Mouse (Mus musculus): Measurements from ENCODE around the gene Clip4. TPM values are rescaled to one million over a fixed set of nuclear protein-coding genes. Genes with fewer than 3 reads are reported as not detected.
A peak's percentile ranks its signal among the peaks of the same experiment; 100 is the strongest.

The Clip4 gene
- polyA plus RNA-seq, 1 experiment from 2014 or later = 35.4 TPM

DNA sequence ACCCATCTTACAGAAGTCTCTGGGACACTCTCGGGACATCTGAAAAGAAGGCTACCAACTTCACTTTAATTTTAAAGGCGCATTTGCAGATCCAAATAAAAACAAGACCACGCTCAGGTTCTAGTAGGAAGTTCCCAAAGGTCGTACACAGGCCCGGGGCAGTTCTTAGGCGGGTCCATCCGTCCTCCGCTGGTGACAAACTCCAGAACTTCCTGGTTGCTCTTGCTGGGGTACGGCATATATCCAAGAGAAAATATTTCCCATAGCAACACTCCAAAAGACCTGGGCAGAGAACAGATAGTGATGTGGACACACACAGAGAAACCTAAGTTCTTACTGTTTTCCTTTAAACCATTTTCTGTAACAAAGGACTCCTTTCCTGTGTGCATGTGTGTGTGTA lies 106.5 kb downstream of the Clip4 start:
- H3K9ac ChIP-seq = no peak overlapping the region
- no peak; the same call in 1 of the 2 replicates for ATAC-seq (replicated peaks; ENCODE audit: insufficient number of reproducible peaks, insufficient read depth, low FRiP score, low read depth)

GRCm38 (mm10) chr17:71875492-71875891 lies 107.2 kb downstream of the Clip4 start:
- ATAC-seq (replicated peaks; ENCODE audit: insufficient number of reproducible peaks, insufficient read depth, low FRiP score, low read depth) = no peak
- H3K4me3 ChIP-seq = no peak overlapping the region
- H3K27me3 ChIP-seq = no peaks in the 10 kb centered on the region
- no peak overlapping the region for H3K9ac ChIP-seq
- H3K36me3 ChIP-seq = no peaks in the 10 kb centered on the region
- H3K4me1 ChIP-seq (replicated peaks) = no peaks in the 10 kb centered on the region
- WGBS = 63% methylated on average over 7 of the region's 7 CpGs
- peak overlapping the region; percentile 17; the same call in 1 of the 2 replicates for H3K27ac ChIP-seq
- H3K4me2 ChIP-seq = no peak overlapping the region
- H3K9me3 ChIP-seq (replicated peaks) = no peaks in the 10 kb centered on the region

More for the DNA sequence above, 106.5 kb downstream of the Clip4 start:
- 64% methylated on average over 9 of the region's 9 CpGs for WGBS
- Histone ChIP-seq H3K4me2 (no peak overlapping the region), H3K4me1 (replicated peaks) (peaks cover 1% of the 10 kb centered on the region; the same call in 1 of the 2 replicates), H3K36me3 (no peaks in the 10 kb centered on the region), H3K4me3 (no peak overlapping the region), H3K27ac (no peak overlapping the region), H3K27me3 (no peaks in the 10 kb centered on the region), H3K9me3 (replicated peaks) (no peaks in the 10 kb centered on the region)

DNA sequence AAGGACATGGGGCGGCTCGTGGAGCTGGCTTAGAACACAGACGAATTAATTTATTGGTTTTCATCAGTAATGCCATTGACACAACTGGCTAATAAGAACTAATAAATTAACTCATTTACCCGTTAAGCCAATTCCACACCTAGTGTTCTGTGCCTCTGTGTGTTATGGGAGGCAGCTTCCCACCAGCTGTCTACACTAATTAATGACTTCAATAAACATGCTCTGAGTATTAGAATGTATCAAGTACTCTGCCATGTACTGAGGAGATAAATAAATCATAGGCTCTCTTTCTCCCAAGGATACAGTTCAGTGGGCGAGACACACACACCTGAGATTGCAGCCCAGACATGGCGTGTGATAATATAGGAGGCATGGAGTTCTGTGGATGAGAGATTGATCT lies 113.1 kb downstream of the Clip4 start:
- Histone ChIP-seq H3K4me3 (no peak overlapping the region), H3K9ac (no peak overlapping the region), H3K9me3 (replicated peaks) (no peaks in the 10 kb centered on the region), H3K4me2 (no peak overlapping the region), H3K4me1 (replicated peaks) (no peaks in the 10 kb centered on the region), H3K27ac (no peak overlapping the region), H3K27me3 (no peaks in the 10 kb centered on the region), H3K36me3 (no peaks in the 10 kb centered on the region)
- 88% methylated on average over 6 of the region's 6 CpGs for WGBS
- no peak for ATAC-seq (replicated peaks; ENCODE audit: insufficient number of reproducible peaks, insufficient read depth, low FRiP score, low read depth)

DNA sequence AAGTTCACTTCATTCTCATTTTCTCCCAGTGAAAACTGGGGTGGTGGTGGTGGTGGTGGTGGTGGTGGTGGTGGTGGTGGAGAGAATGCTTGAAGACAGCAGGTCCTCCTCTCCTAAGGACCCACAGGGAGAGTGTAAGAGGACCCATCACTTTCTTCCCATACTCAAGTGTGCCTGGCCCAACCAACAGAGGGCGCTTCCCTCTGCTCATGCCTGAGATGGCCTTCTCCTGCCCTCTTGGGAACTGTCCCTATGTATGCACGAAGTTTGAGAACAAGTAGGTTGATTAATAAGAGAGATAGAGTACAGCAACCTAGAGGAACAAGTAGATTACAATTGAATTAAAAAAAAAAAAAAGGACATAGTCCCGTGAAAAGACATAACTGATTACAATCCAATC lies 140.8 kb downstream of the Clip4 start:
- no peak overlapping the region for H3K27ac ChIP-seq
- H3K4me3 ChIP-seq = no peak overlapping the region
- H3K9me3 ChIP-seq (replicated peaks) = no peaks in the 10 kb centered on the region
- no peak for ATAC-seq (replicated peaks; ENCODE audit: insufficient number of reproducible peaks, insufficient read depth, low FRiP score, low read depth)
- H3K27me3 ChIP-seq = no peaks in the 10 kb centered on the region
- WGBS = 43% methylated on average over 3 of the region's 3 CpGs
- no peaks in the 10 kb centered on the region for H3K4me1 ChIP-seq (replicated peaks)
- no peak overlapping the region for H3K9ac ChIP-seq
- no peaks in the 10 kb centered on the region for H3K36me3 ChIP-seq
- no peak overlapping the region for H3K4me2 ChIP-seq

DNA sequence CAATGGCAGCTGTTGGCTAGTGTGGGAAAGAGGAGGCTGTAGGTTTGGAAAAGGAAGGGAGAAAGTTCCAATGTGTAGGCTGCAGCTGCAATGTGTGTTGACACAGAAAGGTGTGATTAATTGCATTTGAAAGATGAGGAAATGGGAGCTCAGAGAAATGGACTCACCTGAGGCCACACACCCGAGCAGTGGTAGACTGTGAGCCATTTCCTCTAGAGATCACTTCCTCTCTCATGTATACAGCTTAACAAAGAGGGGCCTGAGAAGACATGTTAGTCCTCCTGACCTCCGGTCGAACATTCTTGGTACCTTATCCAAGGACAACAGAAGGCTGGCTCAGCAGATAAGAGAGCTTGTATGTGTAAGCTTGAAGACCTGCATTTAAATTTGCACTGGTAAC lies 144.9 kb downstream of the Clip4 start:
- Histone ChIP-seq H3K4me3 (no peak overlapping the region), H3K4me1 (replicated peaks) (no peaks in the 10 kb centered on the region), H3K36me3 (no peaks in the 10 kb centered on the region), H3K27me3 (no peaks in the 10 kb centered on the region), H3K27ac (no peak overlapping the region), H3K9ac (no peak overlapping the region), H3K4me2 (no peak overlapping the region), H3K9me3 (replicated peaks) (no peaks in the 10 kb centered on the region)
- 21% methylated on average over 3 of the region's 3 CpGs for WGBS
- no peak for ATAC-seq (replicated peaks; ENCODE audit: insufficient number of reproducible peaks, insufficient read depth, low FRiP score, low read depth)

Other genes starting within 250 kb of the Clip4 start
- gene Ndc80, start 241.6 kb upstream of the Clip4 start, polyA plus RNA-seq (2015; fragmentation: Nextera tagmentation; extraction: Ambion mirVana) = 31.8 and 32.3 TPM in 2 replicates
- gene Spdya, start 216.4 kb upstream of the Clip4 start, polyA plus RNA-seq (2015; fragmentation: Nextera tagmentation; extraction: Ambion mirVana) = 0.23 and 0.39 TPM in 2 replicates
- gene Wdr43, start 152.6 kb upstream of the Clip4 start, polyA plus RNA-seq (2015; fragmentation: Nextera tagmentation; extraction: Ambion mirVana) = 32.4 and 40.5 TPM in 2 replicates
- 2.3 and 2.6 TPM in 2 replicates for gene Togaram2, start 95.2 kb upstream of the Clip4 start, polyA plus RNA-seq (2015; fragmentation: Nextera tagmentation; extraction: Ambion mirVana)
- 0.03 TPM in 1 of 2 replicates, not detected in the other for gene Pcare, start 15.6 kb upstream of the Clip4 start, polyA plus RNA-seq (2015; fragmentation: Nextera tagmentation; extraction: Ambion mirVana)